ENCODE assay signal across 18 mouse cellular contexts in genomic region chr12:112599198-112599597, GRCm38 (mm10). TPM values are rescaled to one million over a fixed set of nuclear protein-coding genes. Genes with fewer than 3 reads are reported as not detected.
A peak's percentile ranks its signal among the peaks of the same experiment; 100 is the strongest.
DNase-seq lines count a peak whose midpoint lies in the region; ATAC-seq and TF ChIP-seq lines count a peak whose summit lies in the region.
"Had no signal": no experiment of that assay in that cellular context is flagged by ENCODE, and none has a peak within 500 bp of the region (broad histone marks: within the 10 kb centered on the region; RNA-seq: fewer than 3 reads in every experiment).

No protein-coding gene starts in this region.

- intact Hi-C loops in heart, postnatal 25 days (cut with DNase I) = no loop called here

- peak; percentile 99 to 100 for TF ChIP-seq EP300 in MEL (IDR thresholded peaks at IDR 0.05; ENCODE audit: low read depth in 1 of 2, low read length in 2 of 2)

- H3K9ac ChIP-seq in heart, embryonic 13.5 days = peak overlapping the region; percentile 4; the same call in 1 of the 2 replicates
- peak overlapping the region; percentile 21 for H3K9ac ChIP-seq in MEL (ENCODE audit: control insufficient read depth, low read depth, low read length, poor library complexity, severe bottlenecking)
- H3K9ac ChIP-seq in hindbrain, embryonic 13.5 days = no peak overlapping the region
- H3K9ac ChIP-seq in midbrain, embryonic 13.5 days (replicated peaks) = no peak overlapping the region
- H3K9ac ChIP-seq: forebrain, embryonic 15.5 days; limb, embryonic 15.5 days; neural tube, embryonic 15.5 days had no signal

- H3K27me3 ChIP-seq in heart, embryonic 13.5 days (replicated peaks) = peaks cover 2% of the 10 kb centered on the region; the same call in 1 of the 2 replicates
- no peaks in the 10 kb centered on the region for H3K27me3 ChIP-seq in MEL (ENCODE audit: control insufficient read depth in 1 of 2, insufficient read depth in 2 of 2, low read length in 2 of 2)
- H3K27me3 ChIP-seq in limb, embryonic 10.5 days (ENCODE audit: low read depth, poor library complexity, severe bottlenecking) = no peaks in the 10 kb centered on the region
- no peaks in the 10 kb centered on the region; the same call in 1 of the 2 replicates for H3K27me3 ChIP-seq in hindbrain, embryonic 13.5 days
- no peaks in the 10 kb centered on the region for H3K27me3 ChIP-seq in midbrain, embryonic 13.5 days
- H3K27me3 ChIP-seq: forebrain, embryonic 15.5 days; limb, embryonic 15.5 days; neural tube, embryonic 15.5 days had no signal

- no peak for DNase-seq in heart, postnatal 25 days (ENCODE audit: low spot score)
- DNase-seq in MEL (ENCODE audit: low read depth, low spot score) = peak; percentile 99
- DNase-seq in limb, embryonic 10.5 days (ENCODE audit: low spot score) = no peak
- DNase-seq in spleen, adult 18-20 months = no peak
- DNase-seq: cerebellum, adult 11-12 months; gastrocnemius, postnatal 10 days; lung, postnatal 36 days; right cerebral cortex, postnatal 14 days had no signal

- ATAC-seq in heart, embryonic 13.5 days (ENCODE audit: extremely low read depth, insufficient number of reproducible peaks, low FRiP score, low TSS enrichment) = no peak
- peak; percentile 64 for ATAC-seq in megakaryocyte-erythroid progenitor cell, adult 5-6 weeks (replicated peaks; ENCODE audit: low FRiP score, low TSS enrichment, poor library complexity, severe bottlenecking)
- no peak for ATAC-seq in hindbrain, embryonic 13.5 days (ENCODE audit: low FRiP score)
- ATAC-seq in midbrain, embryonic 13.5 days = no peak
- ATAC-seq: activated CD4-positive, CD25-positive, alpha-beta regulatory T cell, adult 4 months; forebrain, embryonic 15.5 days had no signal

- H3K79me2 ChIP-seq in MEL (ENCODE audit: control insufficient read depth, insufficient read depth, low read length, poor library complexity) = peaks cover 15% of the 10 kb centered on the region

- no peak overlapping the region; the same call in 1 of the 2 replicates for H3K4me2 ChIP-seq in heart, embryonic 13.5 days
- no peak overlapping the region for H3K4me2 ChIP-seq in hindbrain, embryonic 13.5 days
- no peak overlapping the region for H3K4me2 ChIP-seq in midbrain, embryonic 13.5 days (replicated peaks)
- H3K4me2 ChIP-seq: forebrain, embryonic 15.5 days; limb, embryonic 15.5 days; neural tube, embryonic 15.5 days had no signal

- no peaks in the 10 kb centered on the region for H3K9me3 ChIP-seq in heart, embryonic 13.5 days
- no peaks in the 10 kb centered on the region for H3K9me3 ChIP-seq in MEL (replicated peaks; ENCODE audit: insufficient read depth, low read length)
- H3K9me3 ChIP-seq in limb, embryonic 10.5 days (replicated peaks) = no peaks in the 10 kb centered on the region
- no peaks in the 10 kb centered on the region for H3K9me3 ChIP-seq in hindbrain, embryonic 13.5 days
- H3K9me3 ChIP-seq in midbrain, embryonic 13.5 days = no peaks in the 10 kb centered on the region
- H3K9me3 ChIP-seq: forebrain, embryonic 15.5 days; limb, embryonic 15.5 days; neural tube, embryonic 15.5 days had no signal

- WGBS in heart, embryonic 13.5 days = 4% methylated on average over 4 of the region's 4 CpGs
- 37% methylated on average over 4 of the region's 4 CpGs for WGBS in limb, embryonic 10.5 days
- WGBS in hindbrain, embryonic 13.5 days = 49% methylated on average over 4 of the region's 4 CpGs
- WGBS in midbrain, embryonic 13.5 days = 53% methylated on average over 4 of the region's 4 CpGs

- H3K27ac ChIP-seq in heart, embryonic 13.5 days (replicated peaks) = no peak overlapping the region
- H3K27ac ChIP-seq in MEL (ENCODE audit: control insufficient read depth, low read depth, low read length) = peak overlapping the region; percentile 67
- H3K27ac ChIP-seq in limb, embryonic 10.5 days = 0 out of 2 replicates have a peak overlapping the region, but pooled peaks have one; percentile 4
- H3K27ac ChIP-seq in hindbrain, embryonic 13.5 days = no peak overlapping the region
- H3K27ac ChIP-seq in midbrain, embryonic 13.5 days = no peak overlapping the region
- H3K27ac ChIP-seq: forebrain, embryonic 15.5 days; left cerebral cortex, adult 2 months; limb, embryonic 15.5 days; neural tube, embryonic 15.5 days had no signal

- no peak overlapping the region for H3K4me3 ChIP-seq in heart, embryonic 13.5 days
- no peak overlapping the region; a peak in 1 of 4 replicates for H3K4me3 ChIP-seq in MEL (ENCODE audit: control insufficient read depth in 1 of 2, insufficient read depth in 1 of 2, low read depth in 2 of 2, low read length in 2 of 2)
- H3K4me3 ChIP-seq in limb, embryonic 10.5 days = no peak overlapping the region
- no peak overlapping the region for H3K4me3 ChIP-seq in hindbrain, embryonic 13.5 days
- no peak overlapping the region for H3K4me3 ChIP-seq in midbrain, embryonic 13.5 days (replicated peaks)
- H3K4me3 ChIP-seq: forebrain, embryonic 15.5 days; layer of hippocampus, adult 2 months; left cerebral cortex, adult 2 months; limb, embryonic 15.5 days; neural tube, embryonic 15.5 days had no signal

- peaks cover 43% of the 10 kb centered on the region for H3K4me1 ChIP-seq in heart, embryonic 13.5 days
- H3K4me1 ChIP-seq in MEL (ENCODE audit: control insufficient read depth in 1 of 2, insufficient read depth in 2 of 2, low read length in 2 of 2) = peaks cover 35 to 43% of the 10 kb centered on the region in 2 experiments
- peaks cover 44% of the 10 kb centered on the region for H3K4me1 ChIP-seq in limb, embryonic 10.5 days
- peaks cover 19% of the 10 kb centered on the region for H3K4me1 ChIP-seq in hindbrain, embryonic 13.5 days (replicated peaks)
- peaks cover 14% of the 10 kb centered on the region for H3K4me1 ChIP-seq in midbrain, embryonic 13.5 days (replicated peaks)

- TF ChIP-seq CTCF in MEL (IDR thresholded peaks at IDR 0.05 in 2 of 3, conservative IDR thresholded peaks at IDR 0.05 in 1 of 3; ENCODE audit: control insufficient read depth in 1 of 3, insufficient read depth in 1 of 3, low read depth in 2 of 3, low read length in 3 of 3, poor library complexity in 1 of 3, severe bottlenecking in 1 of 3) = no peak

- TF ChIP-seq RAD21 in MEL (IDR thresholded peaks at IDR 0.05; ENCODE audit: low read depth, low read length) = no peak

- peaks cover 31% of the 10 kb centered on the region for H3K36me3 ChIP-seq in heart, embryonic 13.5 days
- peaks cover 6 to 38% of the 10 kb centered on the region in 2 experiments; a peak in 3 of 4 replicates for H3K36me3 ChIP-seq in MEL (ENCODE audit: control insufficient read depth in 1 of 2, insufficient read depth in 2 of 2, low read length in 2 of 2)
- no peaks in the 10 kb centered on the region; the same call in 1 of the 2 replicates for H3K36me3 ChIP-seq in limb, embryonic 10.5 days
- H3K36me3 ChIP-seq in hindbrain, embryonic 13.5 days = no peaks in the 10 kb centered on the region
- H3K36me3 ChIP-seq in midbrain, embryonic 13.5 days = no peaks in the 10 kb centered on the region
- H3K36me3 ChIP-seq: forebrain, embryonic 15.5 days; neural tube, embryonic 15.5 days had no signal

- TF ChIP-seq POLR2A in MEL (IDR thresholded peaks at IDR 0.05; ENCODE audit: control insufficient read depth in 1 of 2, insufficient read depth in 1 of 2, low read depth in 1 of 2, low read length in 2 of 2, poor library complexity in 1 of 2) = peak in 1 of 2 experiments; percentile 72; a peak in 1 of 4 replicates

TF ChIP-seq in MEL, 35 proteins besides CTCF, POLR2A, EP300 and RAD21 (continues in another document):
- peak; percentile 70; the same call in 1 of the 2 replicates for TF ChIP-seq ELF1 (IDR thresholded peaks at IDR 0.05; ENCODE audit: low read depth, low read length)
- no peak for TF ChIP-seq USF2 (IDR thresholded peaks at IDR 0.05; ENCODE audit: borderline replicate concordance in 1 of 2, insufficient read depth in 1 of 2, low read depth in 1 of 2, low read length in 2 of 2)

RNA-seq across cellular contexts. Expression of gene Inf2, which starts 10.6 kb away (rescaled TPM):
- polyA plus RNA-seq in heart, embryonic 13.5 days (2015; fragmentation: Nextera tagmentation; extraction: Ambion mirVana) = 3.2 TPM in 2 replicates
- total RNA-seq in heart, postnatal 25 days (2021) = 10 to 100 TPM; 15.8 to 20.0 TPM
- total RNA-seq in MEL (2012; rRNA removed) = 23.2 and 26.1 TPM in 2 replicates
- 100 to 1,000 TPM in 1 of 2 experiments, 10 to 100 TPM in 1; 55.7 to 122 TPM for polyA plus RNA-seq in MEL (2012; ENCODE audit: insufficient read depth in 1 of 2, insufficient read length in 2 of 2, low read depth in 1 of 2, low replicate concordance in 2 of 2, missing spikeins in 1 of 2)
- polyA plus RNA-seq in limb, embryonic 10.5 days (2016; fragmentation: Nextera tagmentation; extraction: Ambion mirVana) = 1.3 and 1.6 TPM in 2 replicates
- 10.8 and 11.3 TPM in 2 replicates for total RNA-seq in megakaryocyte-erythroid progenitor cell, adult 5-6 weeks (2014; fragmentation: Nextera tagmentation)
- 2.4 and 4.6 TPM in 2 replicates for total RNA-seq in megakaryocyte-erythroid progenitor cell, adult 5-6 weeks (2017)
- polyA plus RNA-seq in hindbrain, embryonic 13.5 days (2015; fragmentation: Nextera tagmentation; extraction: Ambion mirVana) = 1.1 and 1.6 TPM in 2 replicates
- polyA plus RNA-seq in midbrain, embryonic 13.5 days (2015; fragmentation: Nextera tagmentation; extraction: Ambion mirVana) = 0.43 and 1.8 TPM in 2 replicates

RNA-seq across cellular contexts. Expression of gene Adssl1, which starts 20.6 kb away (rescaled TPM):
- polyA plus RNA-seq in heart, embryonic 13.5 days (2015; fragmentation: Nextera tagmentation; extraction: Ambion mirVana) = 69.3 and 83.9 TPM in 2 replicates
- total RNA-seq in heart, postnatal 25 days (2021) = 100 to 1,000 TPM; 147 TPM
- total RNA-seq in MEL (2012; rRNA removed) = 36.0 and 58.2 TPM in 2 replicates
- 10 to 100 TPM in 1 of 2 experiments, not detected in 1; 63.9 TPM for polyA plus RNA-seq in MEL (2012; ENCODE audit: insufficient read depth in 1 of 2, insufficient read length in 2 of 2, low read depth in 1 of 2, low replicate concordance in 2 of 2, missing spikeins in 1 of 2)
- polyA plus RNA-seq in limb, embryonic 10.5 days (2016; fragmentation: Nextera tagmentation; extraction: Ambion mirVana) = 1.9 and 3.0 TPM in 2 replicates
- 3.7 and 6.2 TPM in 2 replicates for total RNA-seq in megakaryocyte-erythroid progenitor cell, adult 5-6 weeks (2014; fragmentation: Nextera tagmentation)
- total RNA-seq in megakaryocyte-erythroid progenitor cell, adult 5-6 weeks (2017) = 5.0 and 5.8 TPM in 2 replicates
- 3.1 and 3.2 TPM in 2 replicates for polyA plus RNA-seq in hindbrain, embryonic 13.5 days (2015; fragmentation: Nextera tagmentation; extraction: Ambion mirVana)
- 1.1 and 1.5 TPM in 2 replicates for polyA plus RNA-seq in midbrain, embryonic 13.5 days (2015; fragmentation: Nextera tagmentation; extraction: Ambion mirVana)

RNA-seq across cellular contexts. Expression of gene Siva1, which starts 45.3 kb away (rescaled TPM):
- polyA plus RNA-seq in heart, embryonic 13.5 days (2015; fragmentation: Nextera tagmentation; extraction: Ambion mirVana) = 129 and 149 TPM in 2 replicates
- 10 to 100 TPM; 29.5 to 35.7 TPM for total RNA-seq in heart, postnatal 25 days (2021)
- 591 and 659 TPM in 2 replicates for total RNA-seq in MEL (2012; rRNA removed)
- polyA plus RNA-seq in MEL (2012; ENCODE audit: insufficient read depth in 1 of 2, insufficient read length in 2 of 2, low read depth in 1 of 2, low replicate concordance in 2 of 2, missing spikeins in 1 of 2) = 100 to 1,000 TPM in 1 of 2 experiments, not detected in 1; 531 TPM
- polyA plus RNA-seq in limb, embryonic 10.5 days (2016; fragmentation: Nextera tagmentation; extraction: Ambion mirVana) = 359 and 361 TPM in 2 replicates
- 168 and 170 TPM in 2 replicates for total RNA-seq in megakaryocyte-erythroid progenitor cell, adult 5-6 weeks (2014; fragmentation: Nextera tagmentation)
- 169 and 202 TPM in 2 replicates for total RNA-seq in megakaryocyte-erythroid progenitor cell, adult 5-6 weeks (2017)
- polyA plus RNA-seq in hindbrain, embryonic 13.5 days (2015; fragmentation: Nextera tagmentation; extraction: Ambion mirVana) = 62.6 and 63.8 TPM in 2 replicates
- polyA plus RNA-seq in midbrain, embryonic 13.5 days (2015; fragmentation: Nextera tagmentation; extraction: Ambion mirVana) = 83.0 and 96.5 TPM in 2 replicates

Comparison
In these comparisons a context has a peak if more than half of its experiments do, and no peak if none do; other contexts are left out.
1. H3K27ac ChIP-seq: peak in MEL (single experiment) and limb, embryonic 10.5 days (single experiment); none in heart, embryonic 13.5 days (single experiment), hindbrain, embryonic 13.5 days (single experiment) and midbrain, embryonic 13.5 days (single experiment).
2. H3K9ac ChIP-seq: peak in heart, embryonic 13.5 days (single experiment) and MEL (single experiment); none in hindbrain, embryonic 13.5 days (single experiment) and midbrain, embryonic 13.5 days (single experiment).
3. RNA of gene Inf2, which starts 10.6 kb away (polyA plus RNA-seq): 55.7 to 122 TPM in MEL; 3.2 TPM in heart, embryonic 13.5 days, 0.43 to 1.8 TPM in midbrain, embryonic 13.5 days, 1.3 to 1.6 TPM in limb, embryonic 10.5 days and 1.1 to 1.6 TPM in hindbrain, embryonic 13.5 days; every median in the first group is over 10 times any median in the second.